Mouse (Mus musculus): ENCODE data around the gene Psors1c2.
A peak's percentile ranks its signal among the peaks of the same experiment; 100 is the strongest.

Gene Psors1c2

GRCm38 (mm10) chr17:35557351-35557750, 24.4 kb downstream of the Psors1c2 start:
- no peak for DNase-seq (ENCODE audit: low spot score)

GRCm38 (mm10) chr17:35558216-35558615, 25.2 kb downstream of the Psors1c2 start:
- no peak for DNase-seq (ENCODE audit: low spot score)

- no peak for DNase-seq (ENCODE audit: low spot score)
Observed at GRCm38 (mm10) chr17:35567150-35567549, 34.1 kb downstream of the Psors1c2 start, which contains the start of gene 2300002M23Rik. Gene 2300002M23Rik (plus strand): TSS chr17:35567450.

GRCm38 (mm10) chr17:35567767-35568166, 34.8 kb downstream of the Psors1c2 start:
- DNase-seq (ENCODE audit: low spot score), result no peak

GRCm38 (mm10) chr17:35569091-35569944, 36.3 kb downstream of the Psors1c2 start:
- no peak for DNase-seq (ENCODE audit: low spot score)

- DNase-seq (ENCODE audit: low spot score), result no peak
Observed at GRCm38 (mm10) chr17:35570836-35571235, 37.8 kb downstream of the Psors1c2 start.

- DNase-seq (ENCODE audit: low spot score), result no peak
Observed at GRCm38 (mm10) chr17:35571477-35571876, 38.5 kb downstream of the Psors1c2 start.

GRCm38 (mm10) chr17:35578211-35578610, 45.2 kb downstream of the Psors1c2 start:
- peak; percentile 90 for DNase-seq (ENCODE audit: low spot score)

- DNase-seq (ENCODE audit: low spot score), result no peak
Observed at GRCm38 (mm10) chr17:35582900-35583299, 49.9 kb downstream of the Psors1c2 start.
